Mouse (Mus musculus) cerebellum, adult 2 months (tissue): ENCODE measurements around the gene Ugt1a2.

Experiments used
- CTCF ChIP-seq: fragments of 200-500 bp; IDR thresholded peaks from 2 replicates; pipeline ENCODE4 v1.5.1; 2011; ENCODE audit warnings: low read depth, mild to moderate bottlenecking, control low read depth, low read length, moderate library complexity, borderline replicate concordance; ENCODE audit not compliant: insufficient read depth
- POLR2A ChIP-seq: fragments of 200-500 bp; IDR thresholded peaks from 2 replicates; pipeline ENCODE4 v1.6.1; 2011; ENCODE audit warnings: low read length, control low read depth, borderline replicate concordance; ENCODE audit not compliant: insufficient read depth

GRCm38 (mm10) chr1:88219054-88219453 is 18.7 kb downstream of the Ugt1a2 start:
- TF ChIP-seq POLR2A, result no peak
- no peak for TF ChIP-seq CTCF
